Mouse (Mus musculus): ENCODE results near the gene Pik3cd.
"Not testable (repeated sequence)": the region's sequence is repeated elsewhere in the genome, so short reads cannot be mapped to it uniquely, and the experiment has no call there.

Pik3cd gene

GRCm38 (mm10) chr4:149650493-149651193, 51.7 kb downstream of the Pik3cd start:
- DNase-seq (ENCODE audit: low spot score in 2 of 2), result peak; percentile 63 to 71

- DNase-seq (ENCODE audit: low spot score in 2 of 2), result no peak
These were observed 54.2 kb downstream of the Pik3cd start for GRCm38 (mm10) chr4:149648031-149648805.

GRCm38 (mm10) chr4:149645761-149646160, 56.6 kb downstream of the Pik3cd start:
- no peak for DNase-seq (ENCODE audit: low spot score in 2 of 2)

GRCm38 (mm10) chr4:149641956-149642355, 60.4 kb downstream of the Pik3cd start:
- DNase-seq (ENCODE audit: low spot score in 2 of 2), result no peak

- DNase-seq (ENCODE audit: low spot score in 2 of 2), result no peak
These were observed 61.0 kb downstream of the Pik3cd start for GRCm38 (mm10) chr4:149641400-149641799.

GRCm38 (mm10) chr4:149640831-149641230, 61.5 kb downstream of the Pik3cd start:
- DNase-seq (ENCODE audit: low spot score in 2 of 2), result no peak

- no peak for DNase-seq (ENCODE audit: low spot score in 2 of 2)
These were observed 64.4 kb downstream of the Pik3cd start for GRCm38 (mm10) chr4:149637942-149638341.

GRCm38 (mm10) chr4:149635915-149636415, 66.4 kb downstream of the Pik3cd start:
- no peak for DNase-seq (ENCODE audit: low spot score in 2 of 2)

- DNase-seq (ENCODE audit: low spot score in 2 of 2), result no peak
These were observed 67.4 kb downstream of the Pik3cd start for GRCm38 (mm10) chr4:149634966-149635365.

GRCm38 (mm10) chr4:149634157-149634556, 68.2 kb downstream of the Pik3cd start:
- no peak for DNase-seq (ENCODE audit: low spot score in 2 of 2)

- no peak for DNase-seq (ENCODE audit: low spot score in 2 of 2)
These were observed 69.6 kb downstream of the Pik3cd start for GRCm38 (mm10) chr4:149632670-149633307.

GRCm38 (mm10) chr4:149628810-149629209, 73.6 kb downstream of the Pik3cd start:
- no peak for DNase-seq (ENCODE audit: low spot score in 2 of 2)

GRCm38 (mm10) chr4:149628372-149628771, 74.0 kb downstream of the Pik3cd start:
- DNase-seq (ENCODE audit: low spot score in 2 of 2), result peak in 1 of 2 experiments; percentile 53

- no peak for DNase-seq (ENCODE audit: low spot score in 2 of 2)
These were observed 75.6 kb downstream of the Pik3cd start for GRCm38 (mm10) chr4:149626809-149627208.

GRCm38 (mm10) chr4:149623711-149624110, 78.7 kb downstream of the Pik3cd start:
- no peak for DNase-seq (ENCODE audit: low spot score in 2 of 2)

- DNase-seq (ENCODE audit: low spot score in 2 of 2), result no peak
These were observed 81.1 kb downstream of the Pik3cd start for GRCm38 (mm10) chr4:149621286-149621685.

- DNase-seq (ENCODE audit: low spot score in 2 of 2), result no peak
These were observed 82.4 kb downstream of the Pik3cd start for GRCm38 (mm10) chr4:149619988-149620387.

GRCm38 (mm10) chr4:149616999-149617398, 85.4 kb downstream of the Pik3cd start:
- DNase-seq (ENCODE audit: low spot score in 2 of 2), result not testable (repeated sequence)

- DNase-seq (ENCODE audit: low spot score in 2 of 2), result no peak
These were observed 87.5 kb downstream of the Pik3cd start for GRCm38 (mm10) chr4:149614869-149615268.

- not testable (repeated sequence) for DNase-seq (ENCODE audit: low spot score in 2 of 2)
These were observed 88.9 kb downstream of the Pik3cd start for GRCm38 (mm10) chr4:149613497-149613896.

GRCm38 (mm10) chr4:149611376-149612044, 90.9 kb downstream of the Pik3cd start:
- peak in 1 of 2 experiments; percentile 52 for DNase-seq (ENCODE audit: low spot score in 2 of 2)

All from frontal cortex, postnatal 25 days (tissue).